Mouse (Mus musculus): ENCODE results near the gene Lrp8. TPM values are rescaled to one million over a fixed set of nuclear protein-coding genes. Genes with fewer than 3 reads are reported as not detected.

The Lrp8 gene
- total RNA-seq, 2 experiments from 2014 or later = 6.9 to 13.1 TPM

GRCm38 (mm10) chr4:107807796-107808195, 5.7 kb downstream of the Lrp8 start:
- no peak for DNase-seq (ENCODE audit: low spot score in 2 of 2)

- DNase-seq (ENCODE audit: low spot score in 2 of 2) = no peak
Measured at GRCm38 (mm10) chr4:107808655-107809054, 6.6 kb downstream of the Lrp8 start.

DNA sequence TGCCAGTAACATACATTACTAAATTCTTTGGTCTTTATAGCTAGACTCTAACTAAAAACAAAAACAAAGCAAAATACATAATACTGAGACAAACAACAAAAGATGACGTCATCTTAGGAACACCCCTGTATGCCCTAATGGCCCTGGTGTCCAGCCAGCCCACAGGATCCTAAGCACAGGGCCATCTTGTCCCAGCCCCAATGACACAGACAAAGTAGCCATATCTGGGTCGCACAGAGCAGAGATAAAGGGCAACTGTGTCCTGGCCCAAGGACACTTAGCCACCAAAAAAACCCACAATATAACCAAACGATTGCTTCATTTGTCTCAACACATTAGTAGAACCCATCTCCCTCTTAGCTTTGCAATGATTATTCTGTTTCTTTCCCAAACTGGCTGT, 8.9 kb downstream of the Lrp8 start:
- DNase-seq (ENCODE audit: low spot score in 2 of 2) = no peak

GRCm38 (mm10) chr4:107811716-107812330, 9.8 kb downstream of the Lrp8 start:
- no peak for DNase-seq (ENCODE audit: low spot score in 2 of 2)

DNA sequence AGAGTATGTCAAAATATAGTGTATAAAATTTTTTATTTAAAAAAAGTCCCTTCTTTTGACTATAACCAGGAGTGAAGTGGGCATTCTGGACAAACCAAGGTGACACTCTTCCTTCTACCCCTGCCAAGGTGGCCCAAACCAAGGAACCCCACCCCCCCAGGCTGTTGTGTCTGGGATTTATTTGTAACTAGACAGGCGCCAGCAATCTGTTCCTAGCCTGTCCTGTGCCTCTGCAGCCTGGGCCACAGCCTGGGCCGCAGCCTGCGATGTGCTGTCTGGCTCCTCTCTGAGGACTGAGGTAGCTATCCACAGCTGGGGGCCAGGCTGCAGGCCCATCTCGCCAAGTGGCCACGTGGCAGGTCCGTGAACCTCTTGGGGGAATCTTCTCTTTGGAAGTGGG, 10.3 kb downstream of the Lrp8 start:
- DNase-seq (ENCODE audit: low spot score in 2 of 2) = no peak

GRCm38 (mm10) chr4:107816459-107816858, 14.4 kb downstream of the Lrp8 start:
- DNase-seq (ENCODE audit: low spot score in 2 of 2) = no peak

DNA sequence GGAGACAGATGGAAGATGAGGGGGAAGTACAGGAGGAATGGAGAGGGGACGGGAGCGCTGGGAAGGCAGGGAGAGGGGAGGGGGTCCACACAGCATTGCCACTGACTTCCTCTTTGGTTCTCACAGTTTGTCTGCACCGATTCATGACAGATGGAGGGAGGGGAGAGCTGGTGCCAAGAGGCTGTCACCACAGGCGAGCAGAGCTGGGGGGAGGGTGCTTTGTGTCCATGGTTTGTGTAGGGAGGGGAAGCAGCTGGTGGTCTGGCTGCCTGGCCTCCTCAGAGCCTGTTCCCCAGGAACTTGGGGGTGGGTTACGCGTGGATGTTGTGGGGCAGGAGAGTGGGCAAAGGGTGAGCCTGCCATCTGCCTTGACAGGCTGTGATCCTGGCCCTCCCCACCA, 15.4 kb downstream of the Lrp8 start:
- DNase-seq (ENCODE audit: low spot score in 2 of 2) = no peak

DNA sequence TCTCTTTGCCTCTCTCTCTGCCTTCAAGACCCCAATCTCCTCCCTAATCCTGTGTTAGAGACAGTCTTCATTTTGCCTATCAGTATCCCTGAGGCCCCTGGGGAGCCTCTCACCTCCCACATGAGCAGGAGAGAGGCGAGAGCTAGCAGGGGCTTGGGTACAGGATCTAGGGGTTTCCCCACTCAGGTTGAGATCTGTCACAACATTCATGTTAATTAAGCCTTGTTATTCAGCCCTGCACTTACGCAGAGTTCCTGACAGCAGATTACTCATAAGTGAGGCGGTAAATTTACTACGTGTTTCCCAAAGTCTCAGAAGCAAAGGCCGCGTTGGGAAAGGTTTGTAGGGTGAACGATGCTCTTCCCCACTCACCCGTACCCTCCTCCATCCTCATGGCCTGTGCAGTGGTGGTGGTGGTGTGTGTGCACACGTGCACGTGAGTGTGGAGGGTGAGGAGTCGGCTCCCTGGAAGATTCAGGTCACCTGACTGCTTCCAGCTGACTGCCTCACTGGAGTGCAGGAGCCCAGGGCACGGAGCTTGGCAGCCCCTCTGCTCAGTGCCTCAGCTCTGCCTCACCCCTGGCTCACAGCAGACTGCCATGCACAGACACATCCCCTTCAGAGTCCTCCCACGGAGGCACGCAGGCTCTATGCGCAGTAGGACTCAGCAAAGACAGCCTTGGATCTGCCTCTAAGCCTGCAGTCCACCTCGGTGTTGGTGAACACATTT, 18.1 kb downstream of the Lrp8 start:
- no peak for DNase-seq (ENCODE audit: low spot score in 2 of 2)

GRCm38 (mm10) chr4:107820856-107821619, 19.0 kb downstream of the Lrp8 start:
- DNase-seq (ENCODE audit: low spot score in 2 of 2) = no peak

DNA sequence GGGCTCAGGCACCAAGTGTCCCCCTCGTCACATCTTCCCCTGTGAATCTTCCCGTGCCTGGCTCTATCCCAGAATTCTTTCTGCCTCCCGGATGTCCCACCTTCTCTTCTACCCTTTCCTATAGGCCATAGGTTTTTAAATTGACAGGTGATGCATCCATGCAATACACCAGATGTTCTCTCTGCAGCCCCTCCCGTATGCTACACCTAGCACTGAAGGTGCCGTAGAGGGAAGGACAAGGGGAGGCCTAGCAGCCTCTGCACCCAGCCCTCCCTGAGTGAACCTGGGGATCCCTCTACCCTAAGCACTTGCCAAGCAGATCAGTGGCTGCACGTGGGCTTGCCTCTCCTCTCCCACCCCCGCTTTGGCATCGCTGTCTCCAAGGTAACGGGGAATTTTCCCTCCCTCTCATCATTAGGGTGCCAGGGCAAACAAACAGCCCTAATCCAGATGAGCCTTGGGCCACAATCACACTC, 20.9 kb downstream of the Lrp8 start:
- no peak for DNase-seq (ENCODE audit: low spot score in 2 of 2)

DNA sequence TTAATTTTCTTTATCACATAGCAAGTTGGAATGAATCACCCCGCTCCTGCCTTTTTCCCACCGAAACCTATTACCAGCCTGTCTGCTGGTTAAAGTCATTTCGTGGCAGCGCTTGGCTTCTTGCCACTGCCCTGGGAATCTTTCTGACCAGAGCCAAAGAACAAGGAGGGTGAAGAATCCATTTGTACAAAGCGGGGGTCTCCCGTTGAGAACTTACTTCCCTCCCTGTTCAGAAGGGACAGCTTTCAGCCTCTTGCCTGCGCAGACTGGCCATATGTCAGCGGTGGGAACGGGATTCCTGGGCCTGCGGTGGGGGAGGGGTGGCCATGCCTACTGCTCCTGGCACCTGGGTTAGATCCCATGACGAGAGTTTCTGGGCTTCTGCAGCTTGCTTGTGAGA, 21.4 kb downstream of the Lrp8 start:
- no peak for DNase-seq (ENCODE audit: low spot score in 2 of 2)

DNA sequence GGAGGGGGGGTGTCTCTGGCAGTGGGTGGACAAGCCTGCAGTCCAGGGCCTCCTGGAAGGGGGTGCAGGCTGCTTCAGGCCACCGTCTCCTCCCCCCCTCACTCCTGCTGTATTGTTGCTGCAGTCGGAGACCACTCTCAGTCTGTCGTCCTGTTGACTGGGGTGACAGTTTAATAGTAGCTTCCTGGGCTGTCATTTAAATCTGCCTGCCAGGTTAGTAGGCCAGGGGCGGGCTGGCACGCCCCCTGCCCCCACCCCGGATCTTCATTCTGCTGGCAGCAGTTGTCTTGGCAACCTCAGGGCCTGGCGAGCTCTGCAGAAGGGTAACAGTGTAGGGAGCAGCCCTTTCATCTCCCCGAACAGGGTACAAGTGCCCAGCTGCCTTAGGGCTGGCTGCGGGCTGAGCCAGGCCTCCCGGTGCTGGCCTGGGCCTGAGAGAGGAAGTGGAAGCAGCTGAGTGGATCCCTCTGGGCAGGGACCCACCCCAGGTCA, 26.7 kb downstream of the Lrp8 start:
- DNase-seq (ENCODE audit: low spot score in 2 of 2) = no peak

- no peak for DNase-seq (ENCODE audit: low spot score in 2 of 2)
Measured at GRCm38 (mm10) chr4:107829675-107830074, 27.6 kb downstream of the Lrp8 start.

GRCm38 (mm10) chr4:107830189-107830588, 28.1 kb downstream of the Lrp8 start:
- no peak for DNase-seq (ENCODE audit: low spot score in 2 of 2)

DNA sequence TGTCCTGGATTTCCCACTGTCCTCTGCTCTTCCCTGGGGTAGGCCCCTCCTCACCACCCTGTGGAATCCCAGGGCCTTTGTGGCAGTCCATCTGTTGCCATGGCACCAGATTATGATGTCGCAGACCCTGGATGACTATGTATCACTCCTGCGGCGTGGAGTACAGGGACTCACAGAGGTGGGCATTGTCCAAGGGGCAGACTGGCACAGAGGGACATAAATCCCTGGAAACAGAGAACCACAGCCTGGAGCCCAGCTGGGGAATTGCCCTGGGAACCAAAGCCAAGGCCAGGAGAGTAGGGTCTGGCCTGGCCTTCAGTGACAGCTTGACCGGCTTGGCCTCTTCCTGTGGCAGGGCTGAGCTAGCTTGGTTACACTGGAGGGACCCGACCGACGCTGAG, 28.8 kb downstream of the Lrp8 start:
- DNase-seq (ENCODE audit: low spot score in 2 of 2) = no peak

GRCm38 (mm10) chr4:107831678-107832077, 29.6 kb downstream of the Lrp8 start:
- no peak for DNase-seq (ENCODE audit: low spot score in 2 of 2)

GRCm38 (mm10) chr4:107833525-107833924, 31.5 kb downstream of the Lrp8 start:
- DNase-seq (ENCODE audit: low spot score in 2 of 2) = no peak

DNA sequence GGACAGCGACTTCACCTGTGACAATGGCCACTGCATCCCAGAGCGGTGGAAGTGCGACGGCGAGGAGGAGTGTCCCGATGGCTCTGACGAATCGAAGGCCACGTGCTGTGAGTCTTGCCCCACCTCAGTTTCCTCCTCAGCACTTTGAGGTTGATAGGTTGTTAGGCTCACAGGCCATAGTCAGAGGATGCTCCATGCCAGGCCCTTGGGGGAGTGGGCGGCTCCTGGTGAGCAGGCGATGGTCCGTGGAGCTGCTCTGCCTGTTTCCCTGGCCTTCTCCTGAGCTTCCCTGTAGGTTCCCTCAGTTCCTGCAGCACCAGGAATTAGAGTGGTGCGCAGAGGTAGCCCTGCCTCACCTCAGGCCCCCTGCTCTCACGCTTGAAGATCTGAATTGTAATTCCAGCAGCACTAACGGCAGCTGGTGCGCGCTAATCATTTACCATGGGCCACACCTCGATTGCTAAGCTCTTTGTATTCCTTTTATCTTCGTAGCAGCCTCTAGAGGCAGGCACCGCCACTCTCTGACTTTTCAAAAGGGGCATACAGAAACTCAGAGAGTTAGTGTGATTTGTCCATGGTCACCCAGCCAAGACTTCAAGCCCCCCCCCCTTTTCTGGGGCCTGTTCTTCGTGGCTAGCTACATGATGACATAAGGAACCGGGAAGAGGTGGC, 32.7 kb downstream of the Lrp8 start:
- no peak for DNase-seq (ENCODE audit: low spot score in 2 of 2)

DNA sequence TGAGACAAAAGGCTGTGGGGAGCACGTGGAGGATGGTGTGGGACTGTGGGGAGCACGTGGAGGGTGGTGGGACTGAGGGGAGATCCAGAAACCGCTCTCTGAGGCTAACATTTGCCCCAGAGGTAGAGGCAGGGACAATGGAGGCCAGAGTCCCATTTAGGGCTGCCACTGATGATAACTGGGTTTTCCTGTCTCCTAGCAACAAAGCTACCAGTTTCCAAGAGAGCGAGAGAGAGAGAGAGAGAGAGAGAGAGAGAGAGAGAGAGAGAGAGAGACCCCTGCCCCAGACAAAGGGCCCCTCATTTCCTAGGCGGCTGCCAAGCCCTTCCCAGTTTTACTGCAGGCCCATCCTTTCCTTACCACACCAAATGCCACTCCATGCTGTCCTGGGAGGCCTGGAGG, 33.4 kb downstream of the Lrp8 start:
- DNase-seq (ENCODE audit: low spot score in 2 of 2) = no peak

DNA sequence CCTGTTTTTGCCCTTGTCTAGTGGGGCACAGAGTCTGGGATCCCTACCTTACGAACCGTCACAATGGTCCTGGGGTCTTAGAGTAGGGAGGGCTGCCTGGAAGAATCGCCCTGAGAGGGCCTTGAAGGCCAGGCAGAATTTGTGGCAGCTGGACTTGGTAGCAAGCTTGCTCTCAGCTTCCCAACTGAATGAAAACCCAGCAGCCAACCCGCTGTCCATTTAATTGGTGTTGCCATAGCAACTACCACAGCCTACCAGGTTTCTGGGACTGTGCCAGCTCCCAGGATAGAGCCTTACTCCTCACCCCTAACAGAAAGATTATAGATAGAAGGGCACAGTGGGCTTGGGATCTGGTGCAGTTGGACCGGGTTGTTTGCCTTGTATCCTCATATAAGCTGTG, 34.7 kb downstream of the Lrp8 start:
- peak in 1 of 2 experiments; percentile 25 for DNase-seq (ENCODE audit: low spot score in 2 of 2)

DNA sequence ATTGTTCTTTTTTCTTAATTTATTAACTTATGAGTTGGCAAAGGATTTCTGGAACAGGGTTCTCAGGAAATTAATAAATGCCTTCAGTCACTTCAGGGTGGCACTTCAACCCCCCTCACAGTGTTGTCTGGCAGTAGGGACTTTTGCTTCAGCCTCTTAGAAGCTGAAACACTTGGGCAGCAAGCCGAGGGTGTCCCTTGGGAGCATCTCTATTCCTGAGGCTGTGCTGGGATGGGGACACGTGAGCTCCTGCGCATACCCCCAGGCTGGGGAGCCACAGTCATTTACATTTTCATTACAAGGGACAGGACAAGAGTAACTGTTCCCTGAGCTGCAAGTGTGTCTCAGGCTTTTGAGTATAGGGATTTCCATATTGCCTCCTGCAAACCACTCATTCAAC, 35.8 kb downstream of the Lrp8 start:
- DNase-seq (ENCODE audit: low spot score in 2 of 2) = no peak
